Mouse (Mus musculus): ENCODE measurements at regions not wholly inside any gene's neighbourhood (a gene's known extent, or its start where the extent isn't known, plus 50 kb on each side); places are given as distances from the start of the nearest gene placed in this dataset.

- TF ChIP-seq CTCF (IDR thresholded peaks at IDR 0.05; ENCODE audit: low read depth, low read length): no peak
- TF ChIP-seq POLR2A (IDR thresholded peaks at IDR 0.05; ENCODE audit: insufficient read depth, low read length): no peak
Measured at GRCm38 (mm10) chr15:93144264-93144663, 130.7 kb downstream of the Gxylt1 start.
